In genomic region chr1:120345001-120345400, GRCm38 (mm10) we compare ENCODE assay signal across 25 mouse cellular contexts. TPM values are rescaled to one million over a fixed set of nuclear protein-coding genes. Genes with fewer than 3 reads are reported as not detected.
"Had no signal": no experiment of that assay in that cellular context is flagged by ENCODE, and none has a peak within 500 bp of the region (broad histone marks: within the 10 kb centered on the region; RNA-seq: fewer than 3 reads in every experiment).

No protein-coding gene starts in this region.

- H3K9me3 ChIP-seq: heart, embryonic 15.5 days; hindbrain, embryonic 13.5 days; hindbrain, embryonic 15.5 days; limb, embryonic 10.5 days had no signal

- H3K36me3 ChIP-seq: heart, embryonic 13.5 days; heart, embryonic 15.5 days; hindbrain, embryonic 13.5 days; hindbrain, embryonic 15.5 days; limb, embryonic 10.5 days; limb, embryonic 12.5 days had no signal

- DNase-seq: gastrocnemius, adult 2 months; gastrocnemius, postnatal 10 days; gastrocnemius, postnatal 25 days; heart, adult 18-20 months; heart, postnatal 14 days; heart, postnatal 36 days; kidney, adult 11 months; kidney, adult 2 months; kidney, adult 9 months; kidney, postnatal 10 days; kidney, postnatal 25 days; kidney, postnatal 4 days had no signal

- H3K4me2 ChIP-seq: heart, embryonic 11.5 days; heart, embryonic 13.5 days; heart, embryonic 15.5 days; hindbrain, embryonic 13.5 days; hindbrain, embryonic 15.5 days; limb, embryonic 12.5 days had no signal

- ATAC-seq: hindbrain, postnatal 0 days; intestine, embryonic 16.5 days had no signal

- H3K27ac ChIP-seq: gastrocnemius, adult 2 months; heart, embryonic 13.5 days; heart, embryonic 15.5 days; hindbrain, embryonic 13.5 days; hindbrain, embryonic 15.5 days; hindbrain, postnatal 0 days; layer of hippocampus, adult 2 months; left cerebral cortex, adult 2 months; limb, embryonic 10.5 days; limb, embryonic 12.5 days had no signal

- H3K9ac ChIP-seq: heart, embryonic 13.5 days; heart, embryonic 15.5 days; hindbrain, embryonic 13.5 days; hindbrain, embryonic 15.5 days; limb, embryonic 12.5 days had no signal

- H3K4me3 ChIP-seq: gastrocnemius, adult 2 months; heart, embryonic 13.5 days; heart, embryonic 15.5 days; hindbrain, embryonic 13.5 days; hindbrain, embryonic 15.5 days; layer of hippocampus, adult 2 months; left cerebral cortex, adult 2 months; limb, embryonic 10.5 days; limb, embryonic 12.5 days had no signal

RNA-seq across cellular contexts. Expression of gene C1ql2, which starts 4.6 kb away (rescaled TPM):
- polyA plus RNA-seq: heart, embryonic 11.5 days; heart, embryonic 13.5 days; heart, embryonic 15.5 days; heart, postnatal 0 days; intestine, embryonic 14.5 days; intestine, embryonic 16.5 days; limb, embryonic 10.5 days; limb, embryonic 12.5 days had no signal
